Mouse (Mus musculus): Measurements from ENCODE around the gene Ppih.

DNA sequence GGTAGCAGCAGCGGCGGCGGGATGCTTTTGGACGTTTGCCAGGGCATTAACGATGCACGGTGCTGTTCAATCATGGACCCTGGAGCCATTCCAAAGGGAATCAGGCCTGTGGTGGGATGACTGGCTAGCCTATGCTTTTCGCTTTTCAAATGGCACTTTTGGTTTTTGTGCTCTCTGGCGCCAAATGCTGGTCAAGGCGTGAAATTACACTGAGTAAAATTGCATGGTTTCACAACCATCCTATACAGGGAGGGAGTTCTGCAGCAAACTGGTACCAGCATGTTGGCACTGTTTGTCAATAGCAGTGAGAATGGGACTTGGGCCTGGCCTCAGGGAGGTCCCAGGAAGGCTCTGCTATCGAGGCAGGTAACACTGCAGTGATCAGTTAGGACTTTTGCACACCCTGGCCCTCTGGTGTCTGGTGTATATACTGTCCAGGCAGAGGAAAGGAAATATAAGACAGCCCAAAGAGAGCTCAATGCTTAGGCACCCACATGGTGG is 18.6 kb upstream of the Ppih start:
- TF ChIP-seq CTCF (IDR thresholded peaks at IDR 0.05; ENCODE audit: low read depth) (peak; percentile 88), EP300 (IDR thresholded peaks at IDR 0.05; ENCODE audit: low read depth) (no peak)
